Comparison of ENCODE assay signal across 15 mouse cellular contexts in the genomic region with DNA sequence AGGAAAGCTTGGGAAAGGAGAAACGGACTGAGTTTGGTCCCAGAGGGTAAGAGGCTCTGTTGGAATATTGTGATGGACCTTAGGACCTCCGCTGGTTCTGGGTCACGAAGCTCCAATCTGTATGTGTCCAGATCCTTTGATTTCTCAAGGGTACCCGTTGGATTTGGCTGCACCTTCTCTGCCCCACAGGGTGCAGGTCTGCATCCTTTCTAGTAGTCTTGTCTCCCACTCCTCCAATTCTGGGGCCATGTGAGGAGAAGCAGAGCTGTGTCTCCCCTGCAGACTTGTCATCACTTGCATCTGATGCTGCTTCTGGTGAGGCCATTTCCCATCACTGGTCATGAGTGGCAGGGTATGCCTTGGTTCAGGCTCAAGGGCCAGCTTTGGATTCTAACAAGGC. TPM values are rescaled to one million over a fixed set of nuclear protein-coding genes. Genes with fewer than 3 reads are reported as not detected.
"Had no signal": no experiment of that assay in that cellular context is flagged by ENCODE, and none has a peak within 500 bp of the region (broad histone marks: within the 10 kb centered on the region; RNA-seq: fewer than 3 reads in every experiment).

No protein-coding gene starts in this region.

- H3K4me3 ChIP-seq: liver, embryonic 13.5 days; midbrain, embryonic 12.5 days; myocyte; neural tube, embryonic 13.5 days; stomach, embryonic 15.5 days had no signal

- H3K36me3 ChIP-seq: liver, embryonic 13.5 days; midbrain, embryonic 12.5 days; neural tube, embryonic 13.5 days; stomach, embryonic 15.5 days had no signal

- H3K9ac ChIP-seq: liver, embryonic 13.5 days; midbrain, embryonic 12.5 days; neural tube, embryonic 13.5 days; stomach, embryonic 15.5 days had no signal

- DNase-seq: kidney, postnatal 14 days; kidney, postnatal 4 days; liver, embryonic 13.5 days; lung, adult 2 months; lung, postnatal 14 days; retina, postnatal 1 day; right cerebral cortex, postnatal 25 days; spleen, adult 18-20 months; thymus, postnatal 25 days had no signal

- H3K27ac ChIP-seq: liver, embryonic 13.5 days; midbrain, embryonic 12.5 days; neural tube, embryonic 13.5 days; stomach, embryonic 15.5 days had no signal

- H3K4me2 ChIP-seq: liver, embryonic 13.5 days; midbrain, embryonic 12.5 days; neural tube, embryonic 13.5 days; stomach, embryonic 15.5 days had no signal

- H3K9me3 ChIP-seq: liver, embryonic 13.5 days; midbrain, embryonic 12.5 days; neural tube, embryonic 13.5 days; stomach, embryonic 15.5 days had no signal

- ATAC-seq: midbrain, embryonic 16.5 days had no signal

RNA-seq across cellular contexts. Expression of a gene that starts 2.7 kb away (rescaled TPM):
- total RNA-seq: megakaryocyte-erythroid progenitor cell, adult 5-6 weeks had no signal
- polyA plus RNA-seq: liver, embryonic 13.5 days had no signal
